Mouse (Mus musculus) liver, embryonic 13.5 days (tissue): ENCODE results near the gene Cep250. TPM values are rescaled to one million over a fixed set of nuclear protein-coding genes. Genes with fewer than 3 reads are reported as not detected.

Source experiments
- ATAC-seq: fragments of 200-750 bp; cut with Nextera tagmentation; 2 replicates; pipeline ENCODE4 v1.8.0; 2017; ENCODE audit warnings: low read depth, mild to moderate bottlenecking, moderate number of reproducible peaks, moderate library complexity
- DNase-seq: peaks from one replicate; pipeline ENCODE4 v3.0.0; 2022
- H3K27ac ChIP-seq: fragments of 300-500 bp; sonication (generic); 2 replicates; pipeline ENCODE4 v1.5.1; 2015; ENCODE audit warnings: moderate library complexity, mild to moderate bottlenecking, inconsistent platforms
- H3K27me3 ChIP-seq: fragments of 300-500 bp; sonication (generic); 2 replicates; pipeline ENCODE4 v1.6.1; 2015; ENCODE audit warnings: mild to moderate bottlenecking, inconsistent platforms
- H3K36me3 ChIP-seq: fragments of 300-500 bp; sonication (generic); 2 replicates; pipeline ENCODE4 v1.6.1; 2015; ENCODE audit warnings: mild to moderate bottlenecking, inconsistent platforms
- H3K4me1 ChIP-seq: fragments of 300-500 bp; sonication (generic); replicated peaks from 2 replicates; pipeline ENCODE4 v1.6.1; 2015; ENCODE audit warnings: inconsistent platforms
- H3K4me2 ChIP-seq: fragments of 300-500 bp; sonication (generic); 2 replicates; pipeline ENCODE4 v1.6.1; 2015; ENCODE audit warnings: inconsistent platforms, mild to moderate bottlenecking, moderate library complexity
- H3K4me3 ChIP-seq: fragments of 300-500 bp; sonication (generic); replicated peaks from 2 replicates; pipeline ENCODE4 v1.5.1; 2015; ENCODE audit warnings: mild to moderate bottlenecking, inconsistent platforms
- H3K9ac ChIP-seq: fragments of 300-500 bp; sonication (generic); 2 replicates; pipeline ENCODE4 v1.6.1; 2015; ENCODE audit warnings: mild to moderate bottlenecking, inconsistent platforms
- H3K9me3 ChIP-seq: fragments of 300-500 bp; sonication (generic); replicated peaks from 2 replicates; pipeline ENCODE4 v1.6.1; 2016; ENCODE audit warnings: inconsistent platforms
- WGBS: fragments of 180-500 bp; shearing (Covaris S2); methylation state at CpG from one replicate; pipeline ENCODE4 v1.1.7; 2015; ENCODE audit not compliant: insufficient replicate concordance; 5-methylcytosine and 5-hydroxymethylcytosine counted together
- polyA plus RNA-seq: library from polyadenylated mRNA; unstranded; fragments of >200 nt; fragmentation: Nextera tagmentation; extraction: Ambion mirVana; gene quantifications from 2 replicates; pipeline ENCODE4 v1.2.1, GENCODE M21; 2015

Cep250 gene
- polyA plus RNA-seq, 1 experiment from 2014 or later, result 10.7 TPM

DNA sequence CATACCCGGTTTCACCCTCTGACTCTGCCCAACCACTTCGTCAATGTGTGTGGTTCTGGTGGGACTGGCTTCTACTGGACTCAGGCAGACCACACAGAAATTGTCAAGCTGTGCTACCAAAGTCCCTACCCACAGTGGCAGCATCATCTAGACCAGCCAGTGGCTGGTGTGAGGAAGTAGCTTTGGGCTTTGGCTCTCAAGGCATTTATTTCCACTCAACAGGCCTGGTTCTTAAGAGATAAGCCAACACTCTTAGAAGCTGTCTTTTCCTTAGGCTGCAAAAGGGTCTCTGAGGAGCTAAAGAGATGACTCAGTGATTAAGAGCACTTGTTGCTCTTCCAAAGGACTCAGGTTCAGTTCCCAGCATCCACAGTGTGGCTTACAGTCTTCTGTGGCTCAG lies 65.5 kb downstream of the Cep250 start:
- H3K27me3 ChIP-seq, result no peaks in the 10 kb centered on the region
- no peak overlapping the region for H3K4me3 ChIP-seq
- H3K36me3 ChIP-seq, result peaks cover 23% of the 10 kb centered on the region
- no peak for DNase-seq
- 57% methylated on average over 2 of the region's 2 CpGs for WGBS
- peak; percentile 52 for ATAC-seq
- peak overlapping the region; percentile 79 for H3K27ac ChIP-seq
- peaks cover 43% of the 10 kb centered on the region for H3K4me1 ChIP-seq
- 0 out of 2 replicates have a peak overlapping the region, but pooled peaks have one; percentile 38 for H3K9ac ChIP-seq
- no peaks in the 10 kb centered on the region for H3K9me3 ChIP-seq
- H3K4me2 ChIP-seq, result no peak overlapping the region

DNA sequence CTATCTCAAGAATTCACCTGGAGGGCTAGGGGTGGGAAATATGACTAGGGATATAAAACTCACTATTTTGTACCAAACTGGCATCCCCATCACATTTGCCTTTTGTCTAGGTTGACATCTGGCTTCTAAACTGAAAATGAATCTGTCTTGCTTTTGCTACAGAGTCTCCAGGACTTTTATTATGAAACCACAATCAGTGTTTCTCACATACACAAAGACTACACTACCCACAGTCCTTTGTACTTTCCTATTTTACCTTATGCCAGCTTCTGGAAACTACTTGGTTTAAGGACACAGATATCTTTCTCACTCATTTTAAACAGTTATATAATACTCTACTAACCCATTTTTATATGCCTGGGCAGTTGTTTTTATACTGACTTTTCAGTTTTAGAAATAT lies 69.2 kb downstream of the Cep250 start:
- Histone ChIP-seq H3K27me3 (no peaks in the 10 kb centered on the region), H3K9me3 (no peaks in the 10 kb centered on the region)
- DNase-seq, result no peak

DNA sequence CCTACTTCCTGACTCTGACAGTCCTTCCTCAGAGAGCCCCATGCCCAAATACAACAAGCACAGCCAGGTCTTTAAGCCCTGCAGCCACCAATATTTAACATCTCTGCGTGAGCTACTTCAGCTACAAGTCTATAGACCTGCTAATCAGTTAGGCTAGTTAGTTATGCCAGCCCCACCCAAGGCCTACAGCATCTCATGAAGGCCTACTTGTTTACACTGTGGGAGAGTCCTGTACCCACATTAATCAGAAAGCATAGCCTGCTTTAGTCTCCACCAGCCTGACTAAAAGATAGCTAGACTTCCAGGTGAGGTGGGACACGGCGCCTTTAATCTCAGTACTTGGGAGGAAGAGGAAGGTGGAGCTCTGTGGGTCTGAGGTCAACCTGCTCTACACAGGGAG lies 83.1 kb downstream of the Cep250 start:
- Histone ChIP-seq H3K9me3 (no peaks in the 10 kb centered on the region), H3K9ac (no peak overlapping the region), H3K36me3 (no peaks in the 10 kb centered on the region), H3K27ac (no peak overlapping the region), H3K4me2 (no peak overlapping the region), H3K27me3 (no peaks in the 10 kb centered on the region), H3K4me3 (no peak overlapping the region), H3K4me1 (no peaks in the 10 kb centered on the region)
- DNase-seq (no peak), ATAC-seq (no peak)
- WGBS, result 74% methylated on average over 3 of the region's 3 CpGs

More for the DNA sequence above, 69.2 kb downstream of the Cep250 start:
- Histone ChIP-seq H3K27ac (no peak overlapping the region), H3K36me3 (no peaks in the 10 kb centered on the region), H3K9ac (no peak overlapping the region), H3K4me3 (no peak overlapping the region), H3K4me1 (peaks cover 34% of the 10 kb centered on the region), H3K4me2 (no peak overlapping the region)
- no peak for ATAC-seq

DNA sequence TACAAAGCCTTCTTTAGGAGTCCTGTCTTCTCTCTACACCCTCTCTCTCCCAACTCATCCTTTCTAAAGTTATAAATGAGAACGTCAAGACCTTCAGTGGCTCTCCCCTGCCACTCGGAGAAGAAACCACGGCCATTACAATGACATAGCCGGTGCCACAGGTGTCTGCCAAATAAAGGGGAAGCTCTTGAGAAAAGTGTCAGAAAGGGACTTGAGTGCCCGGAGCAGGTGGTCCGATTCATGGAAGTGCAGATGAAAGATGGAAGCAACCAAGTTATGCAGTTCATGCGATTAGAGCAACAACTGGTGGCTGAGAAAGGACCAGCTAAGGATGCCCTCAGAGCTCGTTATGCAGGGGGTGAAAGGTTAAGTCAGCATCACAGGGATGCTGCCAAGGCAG lies 86.6 kb downstream of the Cep250 start:
- no peak overlapping the region for H3K27ac ChIP-seq

DNA sequence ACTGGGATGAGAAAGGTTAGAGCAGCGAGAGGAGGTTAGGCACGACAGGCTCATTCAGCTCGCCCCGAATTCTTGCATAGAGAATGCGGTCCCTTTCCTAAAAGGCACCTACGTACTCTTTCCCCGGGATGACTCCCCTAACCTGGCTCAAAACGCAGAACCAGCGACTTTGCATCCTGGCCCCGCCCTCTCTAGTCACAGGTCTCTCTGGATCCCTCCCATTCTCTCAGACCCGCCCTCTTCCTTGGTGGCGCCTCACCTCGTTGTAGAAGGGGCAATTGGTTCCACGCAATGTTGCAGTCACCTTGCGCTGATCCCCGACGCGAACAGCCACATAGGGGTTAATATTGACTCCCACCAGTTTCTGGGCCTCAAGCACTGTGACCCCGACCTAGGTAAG lies 91.7 kb downstream of the Cep250 start:
- DNase-seq (no peak), ATAC-seq (no peak)
- H3K4me1 ChIP-seq, result no peaks in the 10 kb centered on the region; the same call in 1 of the 2 replicates
- no peaks in the 10 kb centered on the region for H3K9me3 ChIP-seq
- WGBS, result 9% methylated on average over 19 of the region's 19 CpGs
- no peak overlapping the region for H3K9ac ChIP-seq
- no peak overlapping the region for H3K4me3 ChIP-seq
- no peaks in the 10 kb centered on the region for H3K36me3 ChIP-seq
- peaks cover 71% of the 10 kb centered on the region for H3K27me3 ChIP-seq
- H3K27ac ChIP-seq, result no peak overlapping the region
- H3K4me2 ChIP-seq, result peak overlapping the region; percentile 6

More for the DNA sequence above, 86.6 kb downstream of the Cep250 start:
- Histone ChIP-seq H3K4me1 (no peaks in the 10 kb centered on the region; the same call in 1 of the 2 replicates), H3K9me3 (no peaks in the 10 kb centered on the region), H3K27me3 (peaks cover 28% of the 10 kb centered on the region), H3K36me3 (no peaks in the 10 kb centered on the region), H3K4me2 (no peak overlapping the region), H3K9ac (no peak overlapping the region), H3K4me3 (no peak overlapping the region)
- 60% methylated on average over 8 of the region's 8 CpGs for WGBS
- DNase-seq, result no peak
- no peak for ATAC-seq

Other genes with a start within 250 kb of the Cep250 start
- gene Edem2, start 227.0 kb upstream of the Cep250 start, polyA plus RNA-seq, result 21.2 and 22.2 TPM in 2 replicates
- not detected in 2 replicates for gene Gm17581, start 220.6 kb upstream of the Cep250 start, polyA plus RNA-seq
- 1.0 and 1.3 TPM in 2 replicates for gene Procr, start 205.3 kb upstream of the Cep250 start, polyA plus RNA-seq
- gene Mmp24, start 181.1 kb upstream of the Cep250 start, polyA plus RNA-seq, result not detected in 2 replicates
- gene BC029722, start 137.0 kb upstream of the Cep250 start, polyA plus RNA-seq, result 5.5 and 5.7 TPM in 2 replicates
- gene Eif6, start 129.5 kb upstream of the Cep250 start, polyA plus RNA-seq, result 179 and 182 TPM in 2 replicates
- 0.10 and 0.12 TPM in 2 replicates for gene Fam83c, start 121.6 kb upstream of the Cep250 start, polyA plus RNA-seq
- 49.5 and 52.3 TPM in 2 replicates for gene Uqcc1, start 26.1 kb upstream of the Cep250 start, polyA plus RNA-seq
- not detected in 2 replicates for gene Gm15557, start 15.7 kb upstream of the Cep250 start, polyA plus RNA-seq
- 0.12 TPM in 1 of 2 replicates, not detected in the other for gene Gdf5, start 11.1 kb upstream of the Cep250 start, polyA plus RNA-seq
- gene 6430550D23Rik, start 51.5 kb downstream of the Cep250 start, polyA plus RNA-seq, result 1.3 and 1.9 TPM in 2 replicates
- gene Ergic3, start 51.6 kb downstream of the Cep250 start, polyA plus RNA-seq, result 90.8 and 96.9 TPM in 2 replicates
- gene Fer1l4, start 96.5 kb downstream of the Cep250 start, polyA plus RNA-seq, result 0.06 TPM in 1 of 2 replicates, not detected in the other
- gene Spag4, start 108.7 kb downstream of the Cep250 start, polyA plus RNA-seq, result 1.6 and 2.4 TPM in 2 replicates
- 26.9 and 31.8 TPM in 2 replicates for gene Cpne1, start 155.5 kb downstream of the Cep250 start, polyA plus RNA-seq
- 10.0 and 14.5 TPM in 2 replicates for gene Rbm12, start 155.5 kb downstream of the Cep250 start, polyA plus RNA-seq
- gene Gm28036, start 170.6 kb downstream of the Cep250 start, polyA plus RNA-seq, result 7.4 and 8.8 TPM in 2 replicates
- gene Romo1, start 187.6 kb downstream of the Cep250 start, polyA plus RNA-seq, result 254 and 270 TPM in 2 replicates
- gene Nfs1, start 187.7 kb downstream of the Cep250 start, polyA plus RNA-seq, result 65.0 and 70.9 TPM in 2 replicates
- gene Rbm39, start 223.8 kb downstream of the Cep250 start, polyA plus RNA-seq, result 276 and 316 TPM in 2 replicates
- 16.5 and 19.8 TPM in 2 replicates for gene Phf20, start 240.0 kb downstream of the Cep250 start, polyA plus RNA-seq